Mouse (Mus musculus): Measurements from ENCODE around the gene Fbrsl1.

DNA sequence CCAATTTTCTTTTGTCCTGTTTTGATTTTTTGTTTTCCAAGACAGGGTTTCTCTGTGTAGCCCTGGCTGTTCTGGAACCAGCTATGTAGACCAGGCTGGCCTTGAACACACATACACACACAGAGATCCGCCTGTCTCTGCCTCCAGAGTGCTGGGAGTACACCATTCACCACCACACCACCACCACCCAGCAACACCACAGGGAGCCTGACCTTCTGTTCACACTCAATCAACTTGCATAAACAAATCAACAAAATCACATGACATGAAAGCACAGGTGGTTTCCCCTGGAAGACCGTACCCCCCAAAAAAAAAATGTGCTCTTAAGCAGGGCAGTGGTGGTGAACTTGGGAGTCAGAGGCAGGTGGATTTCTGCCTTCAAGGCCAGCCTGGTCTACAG, 3.8 kb downstream of the Fbrsl1 start:
- TF ChIP-seq CHD2 (IDR thresholded peaks at IDR 0.05; ENCODE audit: low read depth, low read length) = no peak
- no peak for TF ChIP-seq MAFK (IDR thresholded peaks at IDR 0.05; ENCODE audit: insufficient read depth, low read depth, low read length)
- no peak for TF ChIP-seq ZC3H11A (IDR thresholded peaks at IDR 0.05; ENCODE audit: borderline replicate concordance, low read depth, low read length)
- no peak for TF ChIP-seq ZNF384 (IDR thresholded peaks at IDR 0.05; ENCODE audit: low read depth, low read length)
- no peak for TF ChIP-seq HCFC1 (IDR thresholded peaks at IDR 0.05; ENCODE audit: borderline replicate concordance, insufficient read depth, low read length)
